Mouse (Mus musculus) testis, adult 2 months (tissue): ENCODE data around the gene Paqr8.

Source experiments
- CTCF ChIP-seq: fragments of 200-500 bp; IDR thresholded peaks from 2 replicates; pipeline ENCODE4 v1.5.1; 2012; ENCODE audit warnings: low read depth, mild to moderate bottlenecking, inconsistent platforms, low read length, moderate library complexity; ENCODE audit not compliant: control insufficient read depth, insufficient read depth, insufficient replicate concordance
- POLR2A ChIP-seq: fragments of 200-500 bp; IDR thresholded peaks from 2 replicates; pipeline ENCODE4 v1.6.1; 2012; ENCODE audit warnings: low read depth, mild to moderate bottlenecking, inconsistent platforms, low read length, moderate library complexity; ENCODE audit not compliant: control insufficient read depth

GRCm38 (mm10) chr1:20921081-20921528 is 30.7 kb downstream of the Paqr8 start:
- TF ChIP-seq POLR2A = no peak
- no peak for TF ChIP-seq CTCF
